Mouse (Mus musculus) heart, adult 9 months (tissue): ENCODE data around the gene B3galnt2.
A peak's percentile ranks its signal among the peaks of the same experiment; 100 is the strongest.
"Not testable (repeated sequence)": the region's sequence is repeated elsewhere in the genome, so short reads cannot be mapped to it uniquely, and the experiment has no call there.

Experiments
- DNase-seq, 2 experiments: peaks; one replicate each; pipeline ENCODE4 v3.0.0; 2022; ENCODE audit warnings: low spot score in 2 of 2

Gene B3galnt2

GRCm38 (mm10) chr13:14006056-14006455 lies 51.8 kb downstream of the B3galnt2 start:
- no peak for DNase-seq

DNA sequence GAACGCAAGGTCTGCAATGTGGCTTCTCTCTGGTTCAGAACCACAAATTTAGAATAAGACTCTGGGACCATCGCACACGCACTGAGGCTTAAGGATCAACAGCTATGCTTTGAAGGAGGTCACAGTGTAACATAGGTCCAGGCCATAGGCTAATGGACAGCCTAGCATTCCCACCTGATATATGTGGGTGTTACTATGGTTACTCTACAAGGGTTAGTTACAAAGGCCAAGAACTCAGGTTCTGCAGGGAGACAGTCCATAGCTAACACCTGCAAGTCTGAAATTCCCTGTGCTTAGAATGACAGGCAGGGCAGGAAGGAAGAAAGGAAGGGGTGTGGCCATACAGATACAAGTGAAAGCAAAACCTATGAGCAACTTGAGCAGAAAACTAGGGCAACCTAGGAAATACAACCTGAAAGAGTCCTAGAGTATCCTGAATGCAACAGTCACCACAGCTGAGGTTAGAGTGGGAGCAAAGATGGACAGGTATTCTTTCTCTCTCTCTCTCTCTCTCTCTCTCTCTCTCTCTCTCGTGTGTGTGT lies 57.3 kb downstream of the B3galnt2 start:
- no peak for DNase-seq

GRCm38 (mm10) chr13:14014001-14014400 lies 59.7 kb downstream of the B3galnt2 start:
- no peak for DNase-seq

- no peak for DNase-seq
Observed at GRCm38 (mm10) chr13:14014540-14014939, 60.3 kb downstream of the B3galnt2 start.

GRCm38 (mm10) chr13:14015609-14016008 lies 61.3 kb downstream of the B3galnt2 start:
- no peak for DNase-seq

GRCm38 (mm10) chr13:14018283-14018682 lies 64.0 kb downstream of the B3galnt2 start:
- DNase-seq = no peak

GRCm38 (mm10) chr13:14018852-14019251 lies 64.6 kb downstream of the B3galnt2 start:
- DNase-seq = no peak

DNA sequence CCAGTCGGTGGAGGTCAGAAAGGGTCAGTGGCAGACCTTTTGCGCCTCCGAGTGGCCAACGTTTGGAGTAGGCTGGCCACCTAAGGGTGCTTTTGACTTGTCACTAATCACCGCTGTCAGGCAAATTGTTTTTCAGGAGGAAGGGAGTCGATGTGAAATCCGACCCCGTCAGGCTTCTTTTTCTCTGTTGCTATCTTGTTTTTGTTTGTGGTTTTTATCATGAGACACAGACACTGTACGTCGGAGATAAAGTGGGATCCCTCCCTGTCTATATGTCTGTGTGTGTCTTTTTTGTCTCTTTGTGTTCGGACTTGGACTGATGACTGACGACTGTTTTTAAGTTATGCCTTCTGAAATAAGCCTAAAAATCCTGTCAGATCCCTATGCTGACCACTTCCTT lies 67.1 kb downstream of the B3galnt2 start:
- not testable (repeated sequence) for DNase-seq

DNA sequence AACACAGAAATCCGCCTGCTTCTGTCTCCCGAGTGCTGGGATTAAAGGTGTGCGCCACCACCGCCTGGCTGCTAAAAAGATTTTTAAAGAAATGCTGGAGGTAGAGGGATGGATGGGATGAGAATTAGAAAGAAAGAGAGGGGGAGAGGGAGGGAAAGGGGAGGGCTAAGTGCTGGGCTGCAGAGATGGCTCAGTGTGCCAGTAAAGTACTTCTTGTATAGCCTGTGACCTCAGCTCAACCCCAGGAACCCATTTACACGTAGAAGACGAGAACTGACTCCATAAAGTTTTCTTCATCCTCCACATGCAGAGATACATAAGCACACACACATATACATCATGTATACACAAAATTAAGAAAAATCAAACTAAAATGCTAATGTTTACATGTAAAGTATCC lies 71.3 kb downstream of the B3galnt2 start:
- DNase-seq = no peak

DNA sequence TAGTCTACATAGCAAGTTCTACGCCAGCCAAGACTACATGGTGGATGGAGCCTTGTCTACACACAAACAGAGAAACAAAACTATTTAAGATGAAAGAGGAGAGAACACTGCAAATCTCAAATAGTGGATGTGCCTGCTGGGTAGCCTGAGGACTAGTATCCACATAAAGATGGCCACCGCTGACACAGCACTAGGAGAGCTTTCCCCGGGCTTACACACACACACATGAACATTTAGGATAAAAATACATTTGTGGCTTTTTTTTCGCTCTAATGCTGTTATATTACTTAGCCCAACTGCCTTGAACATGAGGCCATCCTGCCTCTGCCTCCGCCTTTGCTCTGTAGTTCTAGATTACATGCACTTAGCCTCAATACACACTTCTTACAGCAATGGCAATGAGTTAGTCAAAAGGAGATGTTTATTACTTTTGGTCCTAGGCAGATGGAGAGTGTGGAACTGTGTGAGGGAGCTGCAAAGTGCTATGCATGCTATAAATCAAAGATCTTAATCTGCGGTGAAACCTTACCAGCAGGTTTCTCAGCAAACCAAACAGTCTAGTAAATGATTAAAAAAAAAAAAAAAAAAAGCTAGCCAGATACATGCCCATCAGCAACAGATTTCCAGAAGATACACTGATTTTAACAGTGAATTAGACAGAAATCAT lies 72.0 kb downstream of the B3galnt2 start:
- no peak for DNase-seq

DNA sequence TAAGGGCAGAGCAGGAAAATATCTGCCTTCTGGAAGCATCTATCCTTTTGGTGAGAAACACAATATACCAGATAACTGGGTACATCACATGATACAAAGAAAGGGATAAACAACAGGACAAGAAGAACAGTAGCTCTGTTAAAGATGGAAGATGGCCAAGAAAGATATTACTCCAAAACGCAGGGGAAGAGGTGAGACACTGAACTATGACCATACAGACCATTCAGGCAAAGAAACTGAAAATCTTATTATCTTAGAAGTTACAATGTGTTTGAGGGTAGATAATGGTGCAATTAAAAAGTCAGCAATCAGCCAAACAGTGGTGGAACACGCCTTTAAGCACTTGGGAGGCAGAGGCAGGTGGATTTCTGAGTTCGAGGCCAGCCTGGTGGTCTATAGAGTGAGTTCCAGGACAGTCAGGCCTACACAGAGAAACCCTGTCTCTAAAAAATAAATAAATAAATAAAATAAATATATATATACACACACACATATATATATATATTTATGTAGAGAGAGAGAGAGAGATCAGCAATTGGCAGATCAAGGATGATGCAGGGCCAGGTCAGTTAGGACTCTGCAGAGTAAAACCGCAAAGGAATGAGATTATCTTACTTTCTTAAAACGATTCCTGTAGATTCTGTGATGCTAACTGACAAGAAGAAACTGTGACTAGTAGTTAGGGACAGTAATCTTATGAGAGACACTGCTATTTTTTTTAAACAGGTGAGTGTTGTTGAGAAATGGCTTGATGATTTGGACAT lies 79.2 kb downstream of the B3galnt2 start:
- no peak for DNase-seq

DNA sequence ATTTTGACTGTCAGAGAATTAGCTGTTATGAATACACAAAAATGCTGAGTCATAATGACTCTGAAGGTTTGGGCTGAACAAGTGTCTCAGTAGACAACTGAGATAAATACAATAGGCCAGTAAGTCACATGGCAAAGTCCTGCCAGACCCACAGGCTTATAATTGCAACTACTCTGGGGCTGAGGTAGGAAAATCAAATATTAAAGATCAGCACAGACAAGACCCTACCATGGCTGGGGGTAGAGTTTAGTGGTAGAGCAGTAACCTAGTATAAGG lies 79.7 kb downstream of the B3galnt2 start:
- peak; percentile 5 to 39 for DNase-seq

DNA sequence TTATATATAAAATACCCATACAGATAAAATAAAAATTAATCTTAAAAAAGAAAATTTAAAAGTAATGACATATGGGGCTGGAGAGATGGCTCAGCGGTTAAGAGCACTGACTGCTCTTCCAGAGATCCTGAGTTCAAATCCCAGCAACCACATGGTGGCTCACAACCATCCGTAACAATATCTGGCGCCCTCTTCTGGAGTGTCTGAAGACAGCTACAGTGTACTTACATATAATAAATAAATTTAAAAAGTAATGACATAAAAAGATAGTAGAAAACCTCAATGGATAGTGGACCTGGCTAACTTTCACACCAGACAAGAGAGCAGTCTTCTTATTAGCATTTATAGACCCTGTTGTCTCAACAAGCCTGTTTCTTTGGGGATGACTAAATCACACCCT lies 81.1 kb downstream of the B3galnt2 start:
- not testable (repeated sequence) for DNase-seq

- no peak for DNase-seq
Observed at GRCm38 (mm10) chr13:14035875-14036630, 81.8 kb downstream of the B3galnt2 start.

GRCm38 (mm10) chr13:14038911-14039291 lies 84.6 kb downstream of the B3galnt2 start:
- no peak for DNase-seq

DNA sequence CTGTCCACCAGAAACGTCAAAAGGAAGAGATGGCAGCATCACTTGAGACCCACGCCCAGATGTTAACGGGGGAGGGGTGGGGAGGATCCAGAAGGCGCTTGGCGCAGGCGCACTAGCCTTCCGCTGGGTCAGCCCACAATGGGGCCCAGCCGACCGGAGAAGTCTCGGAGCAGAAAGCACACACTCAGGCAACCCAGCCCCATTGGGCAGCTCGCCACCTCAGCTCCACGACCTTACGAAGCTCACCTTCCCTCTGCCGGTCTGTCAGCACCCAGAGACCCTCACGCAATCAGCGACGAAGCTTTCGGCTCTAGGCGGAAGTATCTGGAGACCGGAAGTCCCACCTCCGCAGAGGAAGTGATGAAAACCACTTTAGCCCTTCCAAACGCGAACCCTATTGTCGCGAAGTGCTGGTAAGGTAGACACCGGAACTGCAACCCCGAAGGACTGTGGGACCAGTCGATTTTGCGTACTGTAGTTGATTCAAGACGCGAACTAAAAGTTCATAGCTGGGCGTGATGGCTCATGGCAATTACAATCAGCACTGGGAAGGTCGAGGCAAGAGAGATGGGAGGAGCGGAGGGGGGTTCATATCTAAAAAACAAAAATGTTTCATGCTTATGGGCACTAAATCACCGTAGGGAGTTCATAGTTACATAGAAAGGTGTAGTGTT lies 85.2 kb downstream of the B3galnt2 start, which contains the start of gene Tbce:
TSS of gene Tbce (minus strand) at position 347 of the 674 bp plus-strand sequence.
- peak; percentile 90 to 92 for DNase-seq

GRCm38 (mm10) chr13:14040186-14040585 lies 85.9 kb downstream of the B3galnt2 start:
- DNase-seq = peak in 1 of 2 experiments; percentile 12

DNA sequence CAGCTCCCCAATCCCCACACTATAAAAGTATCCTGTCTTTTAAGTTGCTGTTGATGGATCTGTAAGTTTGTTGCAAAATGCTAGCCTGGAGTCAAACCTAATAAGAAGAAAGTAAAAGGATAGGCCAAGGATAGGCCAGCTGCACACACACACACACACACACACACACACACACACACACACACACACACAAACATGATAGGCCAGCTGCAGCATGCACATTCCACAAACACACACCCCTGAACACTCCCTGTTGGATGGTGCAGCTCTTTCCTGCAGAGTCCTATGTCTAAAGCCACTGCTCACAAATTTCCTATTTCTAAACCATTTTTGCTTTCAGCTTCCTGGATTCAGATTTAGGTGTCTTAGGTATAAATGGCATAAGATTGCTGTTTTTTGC lies 89.6 kb downstream of the B3galnt2 start:
- DNase-seq = no peak

DNA sequence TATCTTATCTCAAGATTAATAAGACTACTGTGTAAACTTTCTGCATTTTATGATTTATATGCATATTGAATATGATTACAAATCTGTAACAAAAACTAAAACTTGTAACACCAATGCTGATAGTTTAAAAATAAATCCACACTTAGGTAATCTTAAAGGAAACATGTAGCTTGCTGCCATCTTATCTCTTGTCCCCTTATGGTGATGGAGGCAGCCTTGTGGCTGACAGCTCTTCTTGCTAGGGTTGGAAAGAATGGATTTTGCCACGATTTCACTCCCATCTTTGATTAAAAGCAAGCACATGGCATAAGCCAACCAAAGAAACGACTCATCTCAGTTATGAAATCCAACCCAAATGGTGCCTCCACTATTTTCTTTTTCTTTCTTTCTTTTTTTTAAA lies 90.3 kb downstream of the B3galnt2 start:
- no peak for DNase-seq
